Mouse (Mus musculus): ENCODE results near the gene Mgat4b. TPM values are rescaled to one million over a fixed set of nuclear protein-coding genes. Genes with fewer than 3 reads are reported as not detected.

Gene Mgat4b
- total RNA-seq, 2 experiments from 2014 or later: 31.2 to 35.0 TPM

- DNase-seq: no peak
These were observed 11.8 kb upstream of the Mgat4b start for GRCm38 (mm10) chr11:50198916-50199315.

DNA sequence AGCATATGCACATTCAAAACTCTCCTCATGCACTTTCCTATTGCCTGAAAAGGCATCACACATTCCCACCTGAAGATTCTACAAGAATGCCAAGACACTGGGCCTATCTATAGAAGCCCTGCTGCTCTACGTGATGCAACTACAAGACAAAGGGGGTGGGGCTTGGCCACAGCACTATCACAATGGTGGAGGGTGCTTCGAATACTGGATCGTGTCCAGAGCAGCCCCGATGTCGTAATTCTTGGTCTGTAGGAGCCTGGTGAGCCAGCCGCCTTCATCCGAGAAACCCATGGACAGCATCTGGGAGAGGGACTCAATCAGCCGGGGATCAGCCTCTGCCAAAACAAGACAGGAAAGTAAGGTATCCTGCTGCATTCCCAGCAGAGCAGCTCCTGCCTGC, 10.1 kb upstream of the Mgat4b start:
- DNase-seq: no peak

GRCm38 (mm10) chr11:50201590-50201989, 9.1 kb upstream of the Mgat4b start:
- DNase-seq: no peak

DNA sequence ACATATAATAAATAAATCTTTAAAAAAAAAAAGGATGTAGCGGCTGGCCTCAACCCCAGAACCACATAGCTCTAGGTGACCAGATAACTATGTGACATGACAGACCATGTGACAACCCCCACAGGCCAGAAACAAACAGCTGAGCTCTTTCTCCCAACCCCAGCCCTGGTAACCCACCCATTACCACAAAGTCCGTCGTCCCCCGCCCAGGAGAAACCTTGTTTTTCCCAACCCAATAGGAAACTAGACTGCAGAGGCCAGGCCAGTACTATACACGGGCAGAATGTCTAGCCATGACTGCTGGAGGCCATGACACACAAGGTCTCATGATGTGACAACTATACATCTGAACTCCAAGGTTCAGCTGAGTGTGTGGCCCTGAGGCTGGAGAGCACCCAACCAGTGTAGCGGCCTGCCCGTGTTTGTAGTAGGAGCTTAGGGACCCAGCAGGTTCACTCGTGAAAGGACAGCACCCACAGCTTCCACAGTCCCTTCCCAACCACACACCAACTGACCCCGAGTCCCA, 7.3 kb upstream of the Mgat4b start:
- no peak for DNase-seq

DNA sequence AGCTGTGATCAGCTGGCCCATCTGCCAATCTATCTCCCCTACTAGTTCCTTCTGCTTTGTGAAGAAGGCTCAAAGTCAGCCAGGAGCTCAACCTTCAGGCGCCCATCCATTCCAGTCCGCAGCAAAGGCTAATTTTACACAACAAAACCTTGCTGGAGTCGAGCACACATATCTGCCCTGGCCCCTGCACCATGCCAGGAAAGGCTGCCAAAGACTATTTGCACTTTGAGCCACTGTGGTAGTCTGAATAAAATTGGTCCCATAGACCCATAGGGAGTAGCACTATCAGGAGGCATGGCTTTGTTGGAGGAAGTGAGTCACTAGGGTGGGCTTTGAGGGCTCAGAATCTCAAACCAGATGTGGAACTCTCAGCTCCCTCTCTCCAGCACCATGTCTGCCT, 5.3 kb upstream of the Mgat4b start:
- no peak for DNase-seq

- no peak for DNase-seq
These were observed 4.7 kb upstream of the Mgat4b start for GRCm38 (mm10) chr11:50206037-50206436.

DNA sequence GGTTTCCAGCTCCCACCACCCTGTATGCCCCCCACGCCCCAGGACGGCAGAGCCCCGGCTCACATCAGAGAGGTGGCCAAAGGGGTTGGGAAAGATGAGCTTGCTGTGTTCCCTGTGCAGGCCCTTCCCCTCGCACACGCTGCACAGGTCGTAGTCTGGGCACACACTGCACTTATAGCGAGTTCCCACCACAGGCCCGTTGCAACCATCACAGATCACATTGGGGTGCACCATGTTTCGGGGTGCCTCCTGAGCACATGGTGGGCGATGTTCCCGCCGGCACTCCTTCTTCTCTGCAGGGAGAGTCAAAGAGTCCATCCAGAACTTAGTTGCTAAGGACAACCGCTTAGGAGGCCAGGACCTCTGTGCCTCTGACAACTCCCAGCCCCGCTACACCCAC, 3.3 kb upstream of the Mgat4b start:
- no peak for DNase-seq

DNA sequence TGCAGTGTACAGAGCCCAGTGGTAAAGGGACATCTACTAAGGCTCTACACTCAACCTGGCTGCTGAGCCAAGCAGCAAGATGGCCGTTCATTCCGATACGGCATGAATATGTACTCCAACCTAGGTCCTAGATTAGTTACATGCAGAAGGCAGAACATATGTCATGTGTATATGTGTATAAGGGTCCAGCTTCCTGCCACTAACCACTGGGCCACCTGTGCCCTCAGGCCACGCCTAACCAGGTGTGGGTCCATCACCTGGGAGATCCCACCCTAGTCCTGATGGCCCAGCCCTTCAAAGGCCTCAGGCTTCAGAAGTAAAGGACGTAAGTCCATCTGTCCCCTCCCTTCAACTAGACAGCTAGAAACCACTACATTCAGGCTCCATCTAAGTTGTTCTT, 2.7 kb upstream of the Mgat4b start:
- DNase-seq: no peak

DNA sequence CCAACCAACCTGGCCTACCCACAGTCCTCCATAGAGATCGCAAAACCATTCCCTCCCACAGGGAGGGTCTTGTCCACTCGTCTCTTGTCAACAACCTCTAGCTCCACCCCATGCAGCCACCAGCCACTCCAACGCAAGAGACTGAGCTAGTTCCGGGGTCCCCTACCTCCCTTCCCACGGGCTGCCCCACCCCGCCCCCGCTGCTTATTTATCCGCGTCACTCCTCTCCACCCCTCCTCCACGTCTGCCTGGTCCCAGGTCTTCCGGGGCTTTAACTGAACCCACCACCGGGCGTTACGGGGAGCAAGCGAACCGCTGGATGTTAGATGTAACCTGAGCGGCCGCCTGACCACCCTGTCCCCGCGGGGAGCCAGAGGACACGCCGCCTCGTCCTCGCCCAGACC, 587 bp upstream of the Mgat4b start:
- DNase-seq: peak; percentile 89

GRCm38 (mm10) chr11:50211322-50212059, 801 bp downstream of the Mgat4b start:
- DNase-seq: no peak

DNA sequence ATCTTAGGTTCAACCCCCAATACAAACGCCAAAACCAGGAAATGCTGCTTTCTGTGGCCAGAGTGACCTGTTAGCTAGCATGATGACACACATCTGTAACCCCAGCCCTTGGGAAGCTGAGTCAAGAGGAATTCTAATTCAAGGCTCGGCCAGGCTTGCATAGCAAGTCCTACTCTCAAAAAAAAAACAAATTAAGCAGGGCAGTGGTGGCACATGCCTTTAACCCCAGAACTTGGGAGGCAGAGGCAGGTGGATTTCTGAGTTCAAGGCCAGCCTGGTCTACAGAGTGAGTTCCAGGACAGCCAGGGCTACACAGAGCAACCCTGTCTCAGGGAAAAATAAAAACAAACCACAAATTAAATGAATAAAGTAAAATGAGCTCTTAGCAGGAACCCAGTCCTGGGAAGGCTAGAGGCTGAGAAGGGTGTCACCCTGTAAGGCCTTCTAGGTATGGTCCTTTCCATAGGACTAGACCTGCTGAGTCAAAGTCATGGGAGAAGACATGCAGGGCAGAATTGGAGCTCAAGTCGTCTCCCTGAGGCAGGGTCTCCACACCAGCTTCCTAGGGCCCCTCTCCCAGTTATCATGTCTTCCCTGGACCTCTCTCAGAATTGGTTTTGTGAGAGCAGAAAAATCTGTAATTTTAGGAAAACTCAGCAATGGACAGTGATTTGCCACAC, 1.5 kb downstream of the Mgat4b start:
- no peak for DNase-seq

- peak; percentile 56 for DNase-seq
These were observed 2.4 kb downstream of the Mgat4b start for GRCm38 (mm10) chr11:50212848-50213758.

DNA sequence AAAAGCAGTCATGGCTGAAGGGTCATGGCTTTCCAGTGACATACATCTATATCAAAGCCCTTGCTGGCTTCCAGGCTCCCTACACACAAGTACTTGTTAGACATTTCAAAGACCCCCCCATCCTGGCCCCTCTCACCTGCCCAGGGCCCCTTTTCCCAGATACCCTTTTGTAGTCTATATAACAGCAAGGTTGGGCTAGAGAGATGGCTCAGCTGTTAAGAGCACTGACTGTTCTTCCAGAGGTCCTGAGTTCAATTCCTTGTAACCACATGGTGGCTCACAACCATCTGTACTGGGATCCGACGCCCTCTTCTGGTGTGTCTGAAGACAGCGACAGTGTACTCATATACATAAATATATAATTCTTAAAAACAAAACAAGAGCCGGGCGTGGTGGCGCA, 3.9 kb downstream of the Mgat4b start:
- no peak for DNase-seq

DNA sequence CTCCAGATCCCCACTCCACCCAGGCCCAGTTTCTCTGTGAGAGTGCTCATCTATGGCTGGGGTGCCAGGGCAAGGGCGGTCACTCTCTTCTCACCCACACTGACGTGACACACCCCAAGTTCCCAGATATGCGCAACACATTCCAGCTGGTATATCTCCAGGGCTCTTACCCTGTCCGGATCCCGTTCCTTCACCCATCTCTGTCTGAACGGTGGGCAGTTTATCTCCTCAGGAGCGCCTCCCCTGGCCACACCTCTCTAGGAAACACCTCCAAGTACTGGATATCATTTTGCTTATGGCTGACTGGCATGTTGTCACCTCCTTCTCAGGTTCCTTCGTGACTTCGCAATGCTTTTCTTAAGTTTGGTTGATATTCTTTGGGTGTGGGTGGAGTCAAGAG, 4.9 kb downstream of the Mgat4b start:
- no peak for DNase-seq

DNA sequence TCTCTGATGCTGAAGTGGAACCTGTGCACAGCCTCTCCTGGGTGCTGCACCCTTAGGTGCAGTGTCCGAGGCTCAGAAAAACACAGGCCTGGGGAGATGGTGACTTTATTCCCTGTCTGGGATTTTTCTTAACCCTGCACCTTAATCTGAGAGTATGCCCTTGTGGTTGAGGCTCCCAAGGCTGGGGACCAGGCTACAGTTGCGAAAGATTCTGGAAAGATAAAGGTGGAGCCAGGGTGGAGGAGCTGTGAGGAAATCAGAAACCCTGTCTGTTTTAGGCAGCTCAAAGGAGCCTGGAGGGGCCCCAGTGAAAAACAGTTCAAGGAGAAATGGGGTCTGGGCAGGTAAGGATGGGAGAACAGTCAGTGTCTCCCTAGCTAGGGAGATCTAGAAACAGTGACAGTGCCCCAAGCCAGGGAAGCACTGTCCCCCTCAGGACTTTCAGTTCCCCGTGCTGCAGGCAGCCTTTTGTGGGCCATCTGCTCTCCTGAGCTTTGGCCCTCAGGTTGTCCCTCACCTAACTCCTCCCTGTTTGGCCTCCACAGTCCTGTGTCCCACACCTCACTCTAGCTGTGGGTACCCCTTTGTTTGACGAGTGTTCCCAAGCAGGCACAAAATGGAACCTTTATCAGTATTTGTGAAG, 6.2 kb downstream of the Mgat4b start:
- no peak for DNase-seq

GRCm38 (mm10) chr11:50217811-50218210, 7.1 kb downstream of the Mgat4b start:
- DNase-seq: no peak

DNA sequence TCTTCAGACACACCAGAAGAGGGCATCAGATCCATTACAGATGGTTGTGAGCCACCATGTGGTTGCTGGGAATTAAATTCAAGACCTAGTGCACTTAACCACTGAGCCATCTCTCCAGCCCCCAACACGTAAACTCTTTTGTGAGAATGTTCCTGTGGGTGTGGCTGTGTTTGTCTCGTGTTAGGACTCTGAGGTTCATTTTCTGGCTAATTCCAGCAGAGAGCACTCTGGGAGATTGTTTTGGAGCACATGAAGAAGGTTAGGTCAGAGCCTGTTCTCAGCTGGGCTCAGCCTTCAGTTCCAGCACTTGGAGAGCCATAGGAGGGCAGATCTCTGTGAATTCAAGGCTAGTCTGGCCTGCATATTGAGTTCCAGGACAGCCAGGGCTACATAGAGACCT, 9.1 kb downstream of the Mgat4b start:
- DNase-seq: no peak

DNA sequence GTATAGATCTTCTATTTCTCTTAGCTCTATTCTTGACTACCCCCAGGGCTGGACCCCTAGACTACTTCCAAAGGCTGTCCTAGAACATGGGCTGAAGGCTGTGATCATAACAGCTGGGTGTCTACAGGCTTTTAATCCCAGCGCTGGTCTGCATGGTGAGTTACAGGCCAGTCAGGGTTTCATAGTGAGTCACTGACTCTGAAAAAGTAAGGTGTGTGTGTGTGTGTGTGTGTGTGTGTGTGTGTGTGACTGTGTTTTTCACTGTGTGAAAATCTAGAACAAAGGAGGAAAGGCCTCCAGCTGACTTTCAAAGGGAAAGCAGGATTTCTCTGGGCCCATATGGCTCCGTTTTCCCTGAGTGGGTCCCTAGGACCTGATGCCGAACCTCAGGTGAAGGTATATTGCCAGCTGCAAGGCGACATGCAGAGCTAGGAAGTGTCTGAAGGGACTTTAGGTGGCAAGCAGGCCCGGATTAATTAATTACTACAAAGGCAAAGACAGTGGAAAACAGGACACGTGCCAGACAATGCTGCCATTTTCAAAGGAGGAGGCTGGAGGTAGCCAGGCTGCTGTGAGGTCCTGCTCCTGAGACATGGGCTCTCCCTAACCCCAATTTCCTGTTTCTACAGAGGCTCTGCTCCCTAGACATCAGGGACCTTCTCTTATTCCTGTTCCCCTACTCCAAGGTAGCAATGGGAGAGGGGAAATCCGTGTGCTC, 12.0 kb downstream of the Mgat4b start:
- no peak for DNase-seq

GRCm38 (mm10) chr11:50223783-50224662, 13.3 kb downstream of the Mgat4b start:
- peak; percentile 1 for DNase-seq

Data from gastrocnemius, postnatal 10 days (tissue).